ENCODE assay signal across 24 mouse cellular contexts in genomic region chr15:80249672-80250071, GRCm38 (mm10). TPM values are rescaled to one million over a fixed set of nuclear protein-coding genes. Genes with fewer than 3 reads are reported as not detected.
A peak's percentile ranks its signal among the peaks of the same experiment; 100 is the strongest.
DNase-seq lines count a peak whose midpoint lies in the region; ATAC-seq and TF ChIP-seq lines count a peak whose summit lies in the region.
"Had no signal": no experiment of that assay in that cellular context is flagged by ENCODE, and none has a peak within 500 bp of the region (broad histone marks: within the 10 kb centered on the region; RNA-seq: fewer than 3 reads in every experiment).

No protein-coding gene starts in this region.

- TF ChIP-seq EP300 in heart, adult 2 months (IDR thresholded peaks at IDR 0.05; ENCODE audit: insufficient read depth, low read depth, low read length) = no peak

- TF ChIP-seq POLR2A in heart, adult 2 months (IDR thresholded peaks at IDR 0.05; ENCODE audit: insufficient read depth, low read depth, low read length) = no peak
- TF ChIP-seq POLR2A in liver, adult 2 months (IDR thresholded peaks at IDR 0.05; ENCODE audit: extremely low read depth, insufficient read depth, low read length) = no peak

- intact Hi-C loops in heart, adult 2 months (cut with DNase I) = loop anchor here (10.0 kb wide), 2 partner anchors 305 to 945 kb away; partner anchors contain the start of gene Mrtfa

- no peak overlapping the region for H3K4me3 ChIP-seq in heart, embryonic 11.5 days (ENCODE audit: low read depth, low read length)
- H3K4me3 ChIP-seq in heart, adult 2 months = no peak overlapping the region
- no peak overlapping the region for H3K4me3 ChIP-seq in liver, adult 2 months (ENCODE audit: insufficient read depth, low read depth, low read length)
- H3K4me3 ChIP-seq in liver, embryonic 13.5 days (replicated peaks) = no peak overlapping the region
- no peak overlapping the region for H3K4me3 ChIP-seq in forebrain, embryonic 15.5 days
- H3K4me3 ChIP-seq: forebrain, embryonic 12.5 days; heart, embryonic 15.5 days; hindbrain, embryonic 15.5 days; limb, embryonic 13.5 days; midbrain, embryonic 12.5 days; neural tube, embryonic 12.5 days had no signal

- no peak for TF ChIP-seq CTCF in heart, adult 2 months (IDR thresholded peaks at IDR 0.05)
- no peak for TF ChIP-seq CTCF in liver, adult 2 months (IDR thresholded peaks at IDR 0.05; ENCODE audit: low read depth, low read length)

- peaks cover 2% of the 10 kb centered on the region; the same call in 1 of the 2 replicates for H3K79me2 ChIP-seq in heart, adult 2 months (replicated peaks; ENCODE audit: control insufficient read depth, insufficient read depth, low read length)
- no peaks in the 10 kb centered on the region for H3K79me2 ChIP-seq in liver, adult 2 months (ENCODE audit: control insufficient read depth, insufficient read depth, low read length)

- 95% methylated on average over 10 of the region's 10 CpGs for WGBS in heart, embryonic 11.5 days (ENCODE audit: insufficient replicate concordance)
- WGBS in heart, adult 2 months = 90% methylated on average over 10 of the region's 10 CpGs
- WGBS in liver, adult 2 months = 28% methylated on average over 10 of the region's 10 CpGs
- 86% methylated on average over 10 of the region's 10 CpGs for WGBS in liver, embryonic 13.5 days (ENCODE audit: insufficient replicate concordance)
- WGBS in forebrain, embryonic 15.5 days = 92% methylated on average over 10 of the region's 10 CpGs

- H3K9ac ChIP-seq in heart, embryonic 11.5 days (ENCODE audit: low read depth, low read length) = no peak overlapping the region
- H3K9ac ChIP-seq in heart, adult 2 months (ENCODE audit: low read depth, low read length) = no peak overlapping the region
- 0 out of 2 replicates have a peak overlapping the region, but pooled peaks have one; percentile 2 for H3K9ac ChIP-seq in liver, adult 2 months (ENCODE audit: low read depth, low read length)
- H3K9ac ChIP-seq in liver, embryonic 13.5 days = peak overlapping the region; percentile 73
- no peak overlapping the region for H3K9ac ChIP-seq in forebrain, embryonic 15.5 days (replicated peaks)
- H3K9ac ChIP-seq: forebrain, embryonic 12.5 days; hindbrain, embryonic 15.5 days; limb, embryonic 13.5 days; midbrain, embryonic 12.5 days; neural tube, embryonic 12.5 days had no signal

- H3K4me2 ChIP-seq in heart, embryonic 11.5 days = no peak overlapping the region
- peak overlapping the region; percentile 76 for H3K4me2 ChIP-seq in liver, embryonic 13.5 days
- no peak overlapping the region for H3K4me2 ChIP-seq in forebrain, embryonic 15.5 days (replicated peaks)
- H3K4me2 ChIP-seq: forebrain, embryonic 12.5 days; hindbrain, embryonic 15.5 days; limb, embryonic 13.5 days; midbrain, embryonic 12.5 days; neural tube, embryonic 12.5 days had no signal

- no peak for DNase-seq in heart, adult 2 months
- peak; percentile 76 for DNase-seq in liver, adult 2 months (ENCODE audit: extremely low read depth, low read depth, low spot score)
- no peak for DNase-seq in liver
- no peak for DNase-seq in liver, embryonic 13.5 days
- no peak for DNase-seq in Muller cell, postnatal 12 days (ENCODE audit: inconsistent ontology term)
- DNase-seq: adrenal gland, postnatal 14 days; cerebellum, adult 2 months; gastrocnemius, postnatal 10 days; kidney, adult 11 months; right cerebral cortex, adult 18-20 months; thymus, postnatal 14 days had no signal

- peaks cover 34% of the 10 kb centered on the region for H3K36me3 ChIP-seq in heart, embryonic 11.5 days (ENCODE audit: control insufficient read depth, insufficient read depth, low read length)
- peaks cover 2% of the 10 kb centered on the region; the same call in 1 of the 2 replicates for H3K36me3 ChIP-seq in heart, adult 2 months (ENCODE audit: control insufficient read depth, insufficient read depth, low read length)
- peaks cover 36% of the 10 kb centered on the region for H3K36me3 ChIP-seq in liver, adult 2 months (ENCODE audit: control insufficient read depth, insufficient read depth, low read length)
- peaks cover 82% of the 10 kb centered on the region for H3K36me3 ChIP-seq in liver, embryonic 13.5 days
- H3K36me3 ChIP-seq in forebrain, embryonic 15.5 days = peaks cover 61% of the 10 kb centered on the region

- no peaks in the 10 kb centered on the region for H3K9me3 ChIP-seq in heart, embryonic 11.5 days (replicated peaks; ENCODE audit: control insufficient read depth, low read length)
- H3K9me3 ChIP-seq in liver, embryonic 13.5 days (replicated peaks) = no peaks in the 10 kb centered on the region
- H3K9me3 ChIP-seq in forebrain, embryonic 15.5 days = no peaks in the 10 kb centered on the region
- H3K9me3 ChIP-seq: forebrain, embryonic 12.5 days; heart, embryonic 15.5 days; hindbrain, embryonic 15.5 days; limb, embryonic 13.5 days; midbrain, embryonic 12.5 days; neural tube, embryonic 12.5 days had no signal

- H3K4me1 ChIP-seq in heart, embryonic 11.5 days (ENCODE audit: control insufficient read depth, insufficient read depth, low read length) = peaks cover 31% of the 10 kb centered on the region
- peaks cover 4% of the 10 kb centered on the region for H3K4me1 ChIP-seq in heart, adult 2 months (ENCODE audit: control insufficient read depth, insufficient read depth, low read length)
- peaks cover 34% of the 10 kb centered on the region for H3K4me1 ChIP-seq in liver, adult 2 months (ENCODE audit: control insufficient read depth, insufficient read depth, low read length)
- H3K4me1 ChIP-seq in liver, embryonic 13.5 days (replicated peaks) = peaks cover 66% of the 10 kb centered on the region
- H3K4me1 ChIP-seq in forebrain, embryonic 15.5 days = peaks cover 10% of the 10 kb centered on the region

- ATAC-seq in heart, embryonic 11.5 days (replicated peaks; ENCODE audit: insufficient number of reproducible peaks, low FRiP score, low TSS enrichment) = no peak
- no peak for ATAC-seq in liver, embryonic 13.5 days (ENCODE audit: low read depth)
- no peak for ATAC-seq in forebrain, embryonic 15.5 days (replicated peaks)

- no peaks in the 10 kb centered on the region for H3K27me3 ChIP-seq in heart, embryonic 11.5 days (ENCODE audit: control insufficient read depth, insufficient read depth, low read length)
- H3K27me3 ChIP-seq in heart, adult 2 months (ENCODE audit: control insufficient read depth, insufficient read depth, low read length) = no peaks in the 10 kb centered on the region
- H3K27me3 ChIP-seq in liver, adult 2 months (ENCODE audit: control insufficient read depth, insufficient read depth, low read length) = no peaks in the 10 kb centered on the region
- H3K27me3 ChIP-seq in liver, embryonic 13.5 days = no peaks in the 10 kb centered on the region
- H3K27me3 ChIP-seq in forebrain, embryonic 15.5 days = no peaks in the 10 kb centered on the region
- H3K27me3 ChIP-seq: forebrain, embryonic 12.5 days; heart, embryonic 15.5 days; hindbrain, embryonic 15.5 days; limb, embryonic 13.5 days; midbrain, embryonic 12.5 days; neural tube, embryonic 12.5 days had no signal

- H3K27ac ChIP-seq in heart, embryonic 11.5 days (ENCODE audit: low read depth, low read length) = peak overlapping the region; percentile 71; the same call in 1 of the 2 replicates
- H3K27ac ChIP-seq in heart, adult 2 months = no peak overlapping the region
- peak overlapping the region; percentile 93 for H3K27ac ChIP-seq in liver, adult 2 months (replicated peaks; ENCODE audit: insufficient read depth, low read depth, low read length)
- peak overlapping the region; percentile 99 for H3K27ac ChIP-seq in liver, embryonic 13.5 days
- H3K27ac ChIP-seq in forebrain, embryonic 15.5 days (replicated peaks) = no peak overlapping the region
- H3K27ac ChIP-seq: forebrain, embryonic 12.5 days; hindbrain, embryonic 15.5 days; kidney, postnatal 0 days; limb, embryonic 13.5 days; macrophage; midbrain, embryonic 12.5 days; neural tube, embryonic 12.5 days had no signal

RNA-seq across cellular contexts. Expression of gene Atf4, which starts 5.3 kb away (rescaled TPM):
- 90.2 and 94.4 TPM in 2 replicates for polyA plus RNA-seq in heart, embryonic 11.5 days (2014; fragmentation: Nextera tagmentation; extraction: Ambion mirVana)
- 10 to 100 TPM; 69.6 to 78.5 TPM for total RNA-seq in heart, adult 2 months (2021)
- polyA plus RNA-seq in heart, adult 2 months (2012; rRNA removed) = 65.6 and 108 TPM in 2 replicates
- 50.0 and 55.1 TPM in 2 replicates for total RNA-seq in liver, adult 2 months (2014; rRNA removed)
- 88.8 and 130 TPM in 2 replicates for polyA plus RNA-seq in liver, adult 2 months (2012; rRNA removed)
- polyA plus RNA-seq in liver, embryonic 13.5 days (2015; fragmentation: Nextera tagmentation; extraction: Ambion mirVana) = 138 and 152 TPM in 2 replicates
- polyA plus RNA-seq in forebrain, embryonic 15.5 days (2015; fragmentation: Nextera tagmentation; extraction: Ambion mirVana) = 123 and 124 TPM in 2 replicates

RNA-seq across cellular contexts. Expression of gene AC140267.1, which starts 14.0 kb away (rescaled TPM):
- not detected in 2 replicates for polyA plus RNA-seq in heart, embryonic 11.5 days (2014; fragmentation: Nextera tagmentation; extraction: Ambion mirVana)
- 10 to 100 TPM; 10.3 to 29.5 TPM for total RNA-seq in heart, adult 2 months (2021)
- not detected in 2 replicates for polyA plus RNA-seq in heart, adult 2 months (2012; rRNA removed)
- not detected in 2 replicates for total RNA-seq in liver, adult 2 months (2014; rRNA removed)
- polyA plus RNA-seq in liver, adult 2 months (2012; rRNA removed) = not detected in 2 replicates
- polyA plus RNA-seq in liver, embryonic 13.5 days (2015; fragmentation: Nextera tagmentation; extraction: Ambion mirVana) = not detected in 2 replicates
- 4.2 TPM in 1 of 2 replicates, not detected in the other for polyA plus RNA-seq in forebrain, embryonic 15.5 days (2015; fragmentation: Nextera tagmentation; extraction: Ambion mirVana)
- polyA plus RNA-seq: C2C12; cerebellum, adult 2 months; forebrain, embryonic 12.5 days; heart, embryonic 15.5 days; hindbrain, embryonic 15.5 days; kidney, postnatal 0 days; limb, embryonic 13.5 days; lung, embryonic 16.5 days; macrophage; testis, adult 2 months had no signal

RNA-seq across cellular contexts. Expression of gene Rps19bp1, which starts 14.4 kb away (rescaled TPM):
- 48.1 and 53.8 TPM in 2 replicates for polyA plus RNA-seq in heart, embryonic 11.5 days (2014; fragmentation: Nextera tagmentation; extraction: Ambion mirVana)
- total RNA-seq in heart, adult 2 months (2021) = 10 to 100 TPM; 15.6 to 16.4 TPM
- 12.2 and 12.7 TPM in 2 replicates for polyA plus RNA-seq in heart, adult 2 months (2012; rRNA removed)
- 8.3 and 12.3 TPM in 2 replicates for total RNA-seq in liver, adult 2 months (2014; rRNA removed)
- polyA plus RNA-seq in liver, adult 2 months (2012; rRNA removed) = 17.0 and 19.1 TPM in 2 replicates
- 39.6 and 41.9 TPM in 2 replicates for polyA plus RNA-seq in liver, embryonic 13.5 days (2015; fragmentation: Nextera tagmentation; extraction: Ambion mirVana)
- 65.3 and 70.7 TPM in 2 replicates for polyA plus RNA-seq in forebrain, embryonic 15.5 days (2015; fragmentation: Nextera tagmentation; extraction: Ambion mirVana)

RNA-seq across cellular contexts. Expression of gene Mief1, which starts 15.9 kb away (rescaled TPM):
- 26.8 and 29.5 TPM in 2 replicates for polyA plus RNA-seq in heart, embryonic 11.5 days (2014; fragmentation: Nextera tagmentation; extraction: Ambion mirVana)
- 10 to 100 TPM; 27.0 to 29.5 TPM for total RNA-seq in heart, adult 2 months (2021)
- 12.2 and 17.3 TPM in 2 replicates for polyA plus RNA-seq in heart, adult 2 months (2012; rRNA removed)
- 13.4 and 16.0 TPM in 2 replicates for total RNA-seq in liver, adult 2 months (2014; rRNA removed)
- polyA plus RNA-seq in liver, adult 2 months (2012; rRNA removed) = 12.8 and 17.1 TPM in 2 replicates
- 18.4 and 21.5 TPM in 2 replicates for polyA plus RNA-seq in liver, embryonic 13.5 days (2015; fragmentation: Nextera tagmentation; extraction: Ambion mirVana)
- polyA plus RNA-seq in forebrain, embryonic 15.5 days (2015; fragmentation: Nextera tagmentation; extraction: Ambion mirVana) = 41.0 and 41.6 TPM in 2 replicates

RNA-seq across cellular contexts. Expression of gene Cacna1i, which starts 37.4 kb away (rescaled TPM):
- polyA plus RNA-seq in heart, embryonic 11.5 days (2014; fragmentation: Nextera tagmentation; extraction: Ambion mirVana) = 0.01 TPM in 1 of 2 replicates, not detected in the other
- total RNA-seq in heart, adult 2 months (2021) = under 1 TPM; 0.09 to 0.34 TPM
- 0.12 and 0.21 TPM in 2 replicates for polyA plus RNA-seq in heart, adult 2 months (2012; rRNA removed)
- under 0.01 and 0.13 TPM in 2 replicates for total RNA-seq in liver, adult 2 months (2014; rRNA removed)
- polyA plus RNA-seq in liver, adult 2 months (2012; rRNA removed) = 0.02 and 0.09 TPM in 2 replicates
- not detected in 2 replicates for polyA plus RNA-seq in liver, embryonic 13.5 days (2015; fragmentation: Nextera tagmentation; extraction: Ambion mirVana)
- polyA plus RNA-seq in forebrain, embryonic 15.5 days (2015; fragmentation: Nextera tagmentation; extraction: Ambion mirVana) = 0.50 and 0.57 TPM in 2 replicates
- polyA plus RNA-seq: C2C12; heart, embryonic 15.5 days; kidney, postnatal 0 days; lung, embryonic 16.5 days; macrophage had no signal

Comparison
In these comparisons a context has a peak if more than half of its experiments do, and no peak if none do; other contexts are left out.
1. H3K27ac ChIP-seq: peak in heart, embryonic 11.5 days (single experiment), liver, adult 2 months (single experiment) and liver, embryonic 13.5 days (single experiment); none in heart, adult 2 months (single experiment) and forebrain, embryonic 15.5 days (single experiment).
2. H3K9ac ChIP-seq: peak in liver, adult 2 months (single experiment) and liver, embryonic 13.5 days (single experiment); none in heart, embryonic 11.5 days (single experiment), heart, adult 2 months (single experiment) and forebrain, embryonic 15.5 days (single experiment).